Mouse (Mus musculus) midbrain, embryonic 14.5 days (tissue): ENCODE data around the gene Ttc29. TPM values are rescaled to one million over a fixed set of nuclear protein-coding genes. Genes with fewer than 3 reads are reported as not detected.

Experiments
- ATAC-seq: fragments of 200-750 bp; cut with Nextera tagmentation; 2 replicates; pipeline ENCODE4 v1.8.0; 2017; ENCODE audit warnings: moderate number of reproducible peaks, moderate library complexity; ENCODE audit not compliant: low FRiP score, low TSS enrichment
- DNase-seq: peaks from one replicate; pipeline ENCODE4 v3.0.0-alpha.2; 2015
- H3K27ac ChIP-seq: fragments of 300-500 bp; sonication (generic); replicated peaks from 2 replicates; pipeline ENCODE4 v1.5.1; 2014; ENCODE audit warnings: mild to moderate bottlenecking, low read depth, low read length, moderate library complexity
- H3K27me3 ChIP-seq: fragments of 300-500 bp; sonication (generic); 2 replicates; pipeline ENCODE4 v1.6.1; 2014; ENCODE audit warnings: low read length, control low read depth, mixed read lengths; ENCODE audit not compliant: control insufficient read depth, insufficient read depth
- H3K36me3 ChIP-seq: fragments of 300-500 bp; sonication (generic); 2 replicates; pipeline ENCODE4 v1.6.1; 2014; ENCODE audit warnings: low read length, control low read depth; ENCODE audit not compliant: control insufficient read depth, insufficient read depth
- H3K4me1 ChIP-seq: fragments of 300-500 bp; sonication (generic); 2 replicates; pipeline ENCODE4 v1.6.1; 2014; ENCODE audit warnings: mild to moderate bottlenecking, antibody characterized with exemption, low read length, control low read depth; ENCODE audit not compliant: control insufficient read depth, insufficient read depth
- H3K4me2 ChIP-seq: fragments of 300-500 bp; sonication (generic); 2 replicates; pipeline ENCODE4 v1.6.1; 2014; ENCODE audit warnings: mild to moderate bottlenecking, low read length, moderate library complexity
- H3K4me3 ChIP-seq: fragments of 300-500 bp; sonication (generic); replicated peaks from 2 replicates; pipeline ENCODE4 v1.5.1; 2014; ENCODE audit warnings: low read depth, low read length
- H3K9ac ChIP-seq: fragments of 300-500 bp; sonication (generic); replicated peaks from 2 replicates; pipeline ENCODE4 v1.6.1; 2014; ENCODE audit warnings: mild to moderate bottlenecking, low read length, moderate library complexity
- H3K9me3 ChIP-seq: fragments of 300-500 bp; sonication (generic); 2 replicates; pipeline ENCODE4 v1.6.1; 2016; ENCODE audit warnings: low read length, control low read depth, mixed read lengths; ENCODE audit not compliant: control insufficient read depth
- WGBS: fragments of 180-500 bp; shearing (Covaris S2); extraction: QIAGEN DNeasy Blood & Tissue Kit; methylation state at CpG from one replicate; pipeline ENCODE4 v1.1.7; 2014; 5-methylcytosine and 5-hydroxymethylcytosine counted together
- polyA plus RNA-seq: library from polyadenylated mRNA; unstranded; fragments of >200 nt; fragmentation: Nextera tagmentation; extraction: Ambion mirVana; gene quantifications from 2 replicates; pipeline ENCODE4 v1.2.1, GENCODE M21; 2014

Ttc29 gene
- 0.45 and 0.66 TPM in 2 replicates for polyA plus RNA-seq

DNA sequence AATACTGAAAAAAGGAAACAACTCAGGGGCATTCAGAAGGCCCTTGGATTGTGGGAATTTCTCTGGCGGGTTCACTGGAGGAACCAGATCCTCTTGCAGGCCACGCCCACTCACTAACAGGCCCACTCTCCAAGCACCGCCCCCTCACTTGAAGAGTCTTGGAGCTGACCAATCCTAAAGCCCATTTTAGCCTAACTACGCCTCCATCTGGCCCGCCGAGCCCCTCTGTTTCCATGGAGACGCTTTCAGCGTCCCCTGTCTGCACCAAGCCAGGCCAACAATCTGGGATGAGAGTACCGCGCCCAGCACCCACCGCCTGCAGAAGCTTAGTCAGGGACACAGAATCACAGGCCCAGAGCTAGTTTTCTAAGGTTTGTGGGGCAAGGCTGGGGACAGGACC is at the start of gene Ttc29:
Ttc29 (plus strand) TSS at position 224 of the 400 bp plus-strand sequence.
- DNase-seq (peak; percentile 87), ATAC-seq (peak; percentile 91)
- Histone ChIP-seq H3K4me3 (no peak within 1 kb of the TSS), H3K27ac (no peak within 1 kb of the TSS), H3K4me1 (no peaks in the 10 kb centered on the region; the same call in 1 of the 2 replicates), H3K36me3 (no peaks in the 10 kb centered on the region), H3K4me2 (peak within 1 kb of the TSS; percentile 7; the same call in 1 of the 2 replicates), H3K27me3 (no peaks in the 10 kb centered on the region), H3K9ac (no peak within 1 kb of the TSS), H3K9me3 (no peaks in the 10 kb centered on the region)
- 2% methylated on average over 11 of the region's 11 CpGs for WGBS

- ATAC-seq (no peak), DNase-seq (no peak)
- Histone ChIP-seq H3K9me3 (peaks cover 3% of the 10 kb centered on the region; the same call in 1 of the 2 replicates), H3K4me3 (no peak overlapping the region), H3K4me1 (no peaks in the 10 kb centered on the region), H3K36me3 (no peaks in the 10 kb centered on the region), H3K4me2 (no peak overlapping the region), H3K27ac (no peak overlapping the region), H3K27me3 (no peaks in the 10 kb centered on the region), H3K9ac (no peak overlapping the region)
- WGBS, result 84% methylated on average over 1 of the region's 1 CpGs
These were observed 41.7 kb upstream of the Ttc29 start for GRCm38 (mm10) chr8:78171351-78171750.

GRCm38 (mm10) chr8:78182654-78183053 is 30.4 kb upstream of the Ttc29 start:
- Histone ChIP-seq H3K36me3 (no peaks in the 10 kb centered on the region), H3K4me1 (no peaks in the 10 kb centered on the region), H3K9me3 (no peaks in the 10 kb centered on the region), H3K27me3 (no peaks in the 10 kb centered on the region), H3K27ac (no peak overlapping the region), H3K9ac (no peak overlapping the region), H3K4me2 (0 out of 2 replicates have a peak overlapping the region, but pooled peaks have one; percentile 6), H3K4me3 (no peak overlapping the region)
- DNase-seq (peak; percentile 47), ATAC-seq (peak; percentile 17; the same call in 1 of the 2 replicates)
- WGBS, result 40% methylated on average over 7 of the region's 7 CpGs

- H3K4me1 ChIP-seq, result no peaks in the 10 kb centered on the region
- peak; percentile 42 for DNase-seq
- H3K4me2 ChIP-seq, result no peak overlapping the region
- H3K4me3 ChIP-seq, result no peak overlapping the region
- peak; percentile 27; the same call in 1 of the 2 replicates for ATAC-seq
- H3K9me3 ChIP-seq, result no peaks in the 10 kb centered on the region
- H3K36me3 ChIP-seq, result no peaks in the 10 kb centered on the region
- H3K9ac ChIP-seq, result no peak overlapping the region
- H3K27ac ChIP-seq, result no peak overlapping the region; the same call in 1 of the 2 replicates
- H3K27me3 ChIP-seq, result no peaks in the 10 kb centered on the region
- 59% methylated on average over 6 of the region's 6 CpGs for WGBS
These were observed 29.7 kb upstream of the Ttc29 start for GRCm38 (mm10) chr8:78183414-78183813.

DNA sequence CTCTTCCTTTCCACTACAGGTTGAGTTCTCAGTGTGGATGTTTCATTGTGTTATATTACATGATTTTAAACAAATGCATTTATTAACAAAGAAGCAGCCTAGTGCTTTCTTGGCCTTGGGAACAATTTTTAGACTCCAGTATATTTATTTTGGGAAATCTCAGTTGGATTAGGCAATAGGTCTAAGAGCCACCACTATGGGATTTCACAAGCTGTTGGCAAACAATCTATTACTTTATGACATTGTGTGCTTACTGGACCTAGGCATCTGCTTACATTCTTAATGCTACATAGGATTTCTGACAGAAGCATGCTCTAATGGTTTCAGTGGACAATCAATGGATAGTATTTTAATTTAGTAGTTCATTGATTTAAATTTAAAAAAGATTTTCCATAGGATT is 26.0 kb upstream of the Ttc29 start:
- Histone ChIP-seq H3K4me3 (no peak overlapping the region), H3K27me3 (no peaks in the 10 kb centered on the region), H3K27ac (no peak overlapping the region), H3K4me2 (no peak overlapping the region), H3K9me3 (no peaks in the 10 kb centered on the region), H3K36me3 (no peaks in the 10 kb centered on the region), H3K9ac (no peak overlapping the region), H3K4me1 (no peaks in the 10 kb centered on the region)
- DNase-seq (no peak), ATAC-seq (no peak)

DNA sequence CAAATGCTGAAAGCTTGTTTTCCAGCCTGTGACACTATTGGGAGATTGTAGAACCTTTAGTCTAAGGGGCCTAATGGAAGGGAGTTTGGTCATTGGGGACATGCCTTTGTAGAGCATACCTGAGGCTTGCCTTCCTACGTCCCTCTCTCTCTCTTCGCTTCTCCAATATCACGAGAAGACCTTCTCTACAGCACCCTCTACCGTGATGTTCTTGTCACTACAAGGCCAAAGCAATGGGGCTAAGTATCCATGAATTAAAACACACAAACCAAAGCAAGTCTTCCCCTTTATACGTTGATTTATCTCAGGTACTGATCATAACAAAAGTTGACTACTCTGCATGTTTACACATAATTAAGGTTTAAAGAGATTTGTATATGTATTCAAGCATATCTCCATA is 8.9 kb upstream of the Ttc29 start:
- no peak overlapping the region for H3K4me3 ChIP-seq
- peak; percentile 43 for DNase-seq
- WGBS, result 32% methylated on average over 5 of the region's 5 CpGs

DNA sequence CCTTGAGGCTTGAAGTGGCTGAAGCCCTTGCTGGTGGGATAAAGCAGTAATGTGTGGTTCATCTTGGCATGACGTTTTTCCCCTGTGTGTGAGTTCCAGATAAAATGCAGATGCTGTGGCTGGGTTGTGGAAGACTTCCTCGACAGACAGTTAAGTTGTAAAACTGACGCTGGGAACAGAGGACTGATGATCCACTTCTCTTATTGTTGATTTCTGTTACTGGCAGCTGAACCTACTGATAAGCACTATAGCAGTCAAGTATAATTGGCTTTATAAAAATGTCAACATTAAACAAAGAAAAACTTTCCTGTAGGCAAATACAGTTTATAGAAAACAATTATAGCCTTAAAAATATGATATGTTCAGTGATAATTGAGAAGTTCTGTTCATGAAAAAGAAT is 2.7 kb upstream of the Ttc29 start:
- no peak for DNase-seq
- Histone ChIP-seq H3K9ac (no peak overlapping the region), H3K4me2 (no peak overlapping the region), H3K4me1 (no peaks in the 10 kb centered on the region; the same call in 1 of the 2 replicates), H3K27me3 (no peaks in the 10 kb centered on the region), H3K9me3 (no peaks in the 10 kb centered on the region), H3K4me3 (no peak overlapping the region), H3K27ac (no peak overlapping the region), H3K36me3 (no peaks in the 10 kb centered on the region)
- ATAC-seq, result no peak
- 84% methylated on average over 3 of the region's 3 CpGs for WGBS

More for the DNA sequence above, 8.9 kb upstream of the Ttc29 start:
- H3K27me3 ChIP-seq, result no peaks in the 10 kb centered on the region
- no peaks in the 10 kb centered on the region for H3K9me3 ChIP-seq
- no peak overlapping the region for H3K4me2 ChIP-seq
- no peak for ATAC-seq
- H3K4me1 ChIP-seq, result no peaks in the 10 kb centered on the region
- no peak overlapping the region for H3K27ac ChIP-seq
- no peak overlapping the region for H3K9ac ChIP-seq
- no peaks in the 10 kb centered on the region for H3K36me3 ChIP-seq

DNA sequence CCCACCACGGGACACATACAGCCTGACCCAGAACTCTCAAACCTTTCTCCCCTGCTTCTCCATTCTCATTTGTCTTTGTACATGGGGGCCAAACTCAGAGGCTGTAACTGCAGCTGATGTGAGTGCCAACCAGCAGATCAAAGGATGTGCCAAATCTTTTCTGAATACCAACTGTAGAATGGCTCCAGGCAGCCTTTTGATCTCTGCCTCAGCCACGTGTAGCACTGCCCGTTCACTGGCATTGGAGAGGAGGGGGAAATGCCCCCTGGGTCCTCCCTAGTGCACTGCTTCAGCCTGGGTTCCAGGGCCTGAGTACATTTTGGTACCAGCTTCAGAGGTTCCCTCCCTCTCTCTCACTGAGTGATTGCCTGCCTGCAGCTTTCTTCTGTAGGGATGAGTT is 1.5 kb downstream of the Ttc29 start:
- Histone ChIP-seq H3K36me3 (no peaks in the 10 kb centered on the region), H3K9me3 (no peaks in the 10 kb centered on the region), H3K4me1 (no peaks in the 10 kb centered on the region; the same call in 1 of the 2 replicates), H3K4me2 (no peak overlapping the region), H3K27me3 (no peaks in the 10 kb centered on the region), H3K9ac (no peak overlapping the region), H3K4me3 (no peak overlapping the region), H3K27ac (no peak overlapping the region)
- 9% methylated on average over 3 of the region's 3 CpGs for WGBS
- ATAC-seq, result peak; percentile 75; the same call in 1 of the 2 replicates
- DNase-seq, result peak; percentile 43

DNA sequence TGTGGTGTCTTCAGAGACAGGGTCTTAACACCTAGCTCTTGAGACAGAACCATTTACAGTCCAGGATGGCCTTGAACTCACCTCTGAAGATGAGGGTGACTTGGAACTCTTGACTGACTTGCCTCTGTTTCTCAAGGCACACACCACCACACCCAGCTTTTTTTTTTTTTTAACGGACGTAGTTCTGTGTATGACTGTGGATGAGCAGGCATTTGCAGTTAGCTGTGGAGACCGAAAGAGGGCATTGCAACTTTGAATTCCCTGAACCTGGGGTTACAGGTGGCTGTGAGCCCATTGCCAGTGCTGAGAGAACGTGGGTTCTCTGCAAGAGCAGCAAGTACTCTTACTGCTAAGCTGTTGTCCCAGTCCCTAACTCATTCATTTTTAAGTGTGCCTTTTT is 13.0 kb downstream of the Ttc29 start:
- 76% methylated on average over 4 of the region's 4 CpGs for WGBS
- DNase-seq, result no peak

More for the DNA sequence above, 13.0 kb downstream of the Ttc29 start:
- Histone ChIP-seq H3K9me3 (no peaks in the 10 kb centered on the region), H3K9ac (no peak overlapping the region), H3K27me3 (no peaks in the 10 kb centered on the region), H3K36me3 (no peaks in the 10 kb centered on the region), H3K4me2 (no peak overlapping the region), H3K27ac (no peak overlapping the region), H3K4me1 (no peaks in the 10 kb centered on the region; the same call in 1 of the 2 replicates), H3K4me3 (no peak overlapping the region)
- ATAC-seq, result no peak
